Mouse (Mus musculus) brain, adult 2 months (tissue): Measurements from ENCODE around the gene Mbtps1.

Source experiments
- DNase-seq: peaks from one replicate; pipeline ENCODE4 v3.0.0; 2011; ENCODE audit warnings: low read depth, low spot score

The Mbtps1 gene

DNA sequence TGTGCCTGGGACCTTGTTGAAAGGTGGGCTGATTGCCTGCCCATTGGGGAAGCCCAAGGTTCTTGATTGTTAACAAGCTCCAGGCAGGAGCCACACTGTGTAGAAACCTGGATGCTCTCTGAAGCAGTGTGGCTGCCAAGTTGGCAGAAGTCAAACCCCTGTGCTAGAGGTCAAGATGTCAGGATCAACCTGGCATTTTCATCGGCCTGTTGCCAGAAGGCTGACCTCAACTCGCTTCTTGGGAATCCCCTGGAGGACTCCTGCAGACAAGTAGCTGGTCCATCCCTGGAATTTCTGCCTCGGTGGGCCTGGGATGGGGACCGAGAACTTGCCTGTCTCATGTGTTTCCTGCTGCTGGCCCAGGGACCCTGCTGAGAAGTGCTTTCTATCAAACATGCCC is 56.4 kb downstream of the Mbtps1 start:
- no peak for DNase-seq

DNA sequence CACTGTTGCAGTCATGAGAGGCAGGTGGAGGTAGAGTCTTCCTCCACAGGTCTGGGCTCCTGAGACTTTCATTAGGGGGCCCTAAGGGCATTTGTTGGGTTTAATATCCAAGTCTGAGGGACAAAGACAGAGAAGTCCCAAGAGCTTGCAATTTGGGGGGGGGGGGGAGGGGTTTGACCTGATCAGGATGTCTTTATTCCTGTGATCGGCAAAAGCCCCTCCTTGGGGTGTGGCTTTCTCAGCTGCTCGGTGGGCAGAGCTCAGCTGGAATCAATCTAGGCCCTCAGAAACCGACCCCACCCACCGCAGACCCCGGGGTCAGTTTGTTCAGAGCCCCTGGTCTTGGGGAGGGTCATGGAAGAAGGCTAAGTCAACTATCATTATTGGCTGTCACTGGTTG is 56.9 kb downstream of the Mbtps1 start, which contains the start of gene Slc38a8:
Gene Slc38a8, minus strand, starts transcription at position 101 of the 400 bp plus-strand sequence.
- DNase-seq, result no peak

DNA sequence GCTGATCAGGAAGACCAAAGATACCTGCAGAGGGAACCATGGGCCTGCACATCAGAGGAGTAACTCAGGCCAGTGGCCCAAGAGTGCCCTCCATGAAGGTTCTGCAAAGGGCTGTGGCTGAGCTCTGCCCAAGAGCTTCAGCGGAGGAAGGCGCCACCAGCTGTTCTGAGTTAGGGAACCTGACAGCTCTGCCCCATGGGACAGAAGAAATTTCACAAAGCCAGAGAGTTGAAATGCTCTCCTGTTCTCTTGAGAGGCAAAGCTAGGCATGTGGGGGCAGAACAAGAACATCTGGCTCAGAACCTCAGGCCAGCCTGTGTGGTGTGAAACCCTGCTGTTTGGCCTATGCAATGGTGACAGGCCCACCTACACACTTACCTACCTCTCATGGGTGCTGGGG is 58.7 kb downstream of the Mbtps1 start:
- DNase-seq, result no peak

DNA sequence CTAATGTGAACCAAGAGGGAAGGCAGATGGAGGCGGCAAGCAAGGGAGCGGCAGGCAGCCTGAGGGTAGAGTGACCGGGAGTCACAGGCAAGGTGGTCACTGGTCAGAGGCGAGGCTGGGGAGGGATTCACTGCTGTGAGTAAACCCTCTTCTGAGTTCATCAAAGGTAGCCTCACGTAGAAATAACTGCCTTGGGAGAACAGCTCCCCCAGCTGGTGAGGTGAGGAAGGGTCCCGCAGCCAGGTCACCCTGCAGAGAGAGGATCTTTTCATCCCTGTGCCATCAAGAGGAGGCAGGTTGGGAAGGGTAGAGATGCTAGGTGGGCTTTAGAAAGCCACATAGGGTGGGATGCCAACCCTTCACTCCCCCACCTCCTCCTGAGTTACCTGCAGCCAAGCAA is 61.7 kb downstream of the Mbtps1 start:
- DNase-seq, result peak; percentile 43

DNA sequence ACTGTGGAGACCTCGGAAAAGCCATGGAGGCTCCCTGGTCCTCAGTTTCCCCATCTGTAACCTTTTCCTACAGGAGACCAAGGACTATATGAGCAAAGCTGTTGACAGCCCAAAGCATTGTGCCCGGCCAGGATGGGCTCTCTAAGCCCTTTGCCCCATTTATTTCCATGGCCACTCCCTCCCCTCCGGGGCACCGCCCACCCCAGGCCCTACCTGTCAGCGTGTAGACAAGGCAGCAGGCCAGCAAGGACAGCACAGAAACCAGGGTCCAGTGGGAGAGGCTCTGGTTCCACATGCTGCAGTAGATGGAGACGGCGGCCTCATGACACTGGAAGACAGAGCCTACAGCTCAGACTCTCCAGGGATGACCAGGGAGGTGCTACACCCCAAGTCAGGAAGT is 71.4 kb downstream of the Mbtps1 start:
- DNase-seq, result no peak

DNA sequence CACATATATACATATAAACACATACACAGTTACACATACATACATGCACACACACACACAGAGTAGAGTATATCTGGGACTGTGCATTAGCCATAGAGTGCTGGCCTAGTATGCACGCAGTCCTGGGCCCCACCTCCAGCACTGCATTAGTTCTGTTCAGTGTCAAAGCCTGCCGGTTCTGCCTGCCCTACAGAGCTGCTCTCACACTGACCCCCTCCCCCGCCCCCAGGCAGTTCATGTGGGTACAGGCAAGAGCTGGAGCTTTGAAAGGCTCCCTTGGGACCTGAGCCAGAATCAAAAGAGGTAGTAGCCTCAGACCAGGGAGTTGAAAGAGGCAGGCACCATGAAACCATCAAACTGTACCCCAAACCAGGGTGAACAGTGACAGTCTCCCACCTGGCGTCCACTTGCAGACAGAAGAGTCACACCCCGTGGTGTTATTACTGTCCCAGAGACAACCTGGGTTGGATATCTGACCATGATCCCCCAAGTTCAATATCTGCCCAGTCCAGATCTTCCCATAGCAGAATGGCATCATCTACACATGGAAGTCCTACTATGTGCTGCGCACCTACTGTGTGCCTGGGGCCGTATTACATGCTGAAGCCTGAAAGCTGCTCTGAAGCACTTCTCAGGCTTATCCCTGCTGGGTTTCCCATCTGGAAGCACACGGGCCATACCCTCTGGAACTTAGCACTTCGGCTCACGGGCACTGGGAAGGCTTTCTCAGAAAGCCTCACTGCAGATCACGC is 74.2 kb downstream of the Mbtps1 start:
- no peak for DNase-seq

DNA sequence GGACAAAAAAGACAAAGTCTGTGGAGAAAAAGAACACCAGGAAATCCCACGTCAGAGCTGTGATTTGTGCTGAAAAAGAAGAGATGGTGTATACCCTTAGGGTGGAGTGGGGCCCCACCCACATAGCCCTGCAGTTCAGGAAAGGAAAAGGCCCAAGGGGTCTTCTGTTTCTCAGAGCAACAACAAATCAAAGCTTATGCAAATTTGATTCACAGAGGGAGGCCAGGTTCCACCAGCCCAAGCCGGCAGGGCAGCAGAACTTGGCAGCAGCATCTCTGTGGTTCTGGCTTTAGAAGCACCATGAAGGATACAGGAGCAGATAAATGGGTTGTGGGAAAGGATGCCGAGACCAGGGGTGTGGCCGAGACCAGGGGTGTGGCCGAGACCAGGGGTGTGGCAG is 79.9 kb downstream of the Mbtps1 start:
- no peak for DNase-seq

DNA sequence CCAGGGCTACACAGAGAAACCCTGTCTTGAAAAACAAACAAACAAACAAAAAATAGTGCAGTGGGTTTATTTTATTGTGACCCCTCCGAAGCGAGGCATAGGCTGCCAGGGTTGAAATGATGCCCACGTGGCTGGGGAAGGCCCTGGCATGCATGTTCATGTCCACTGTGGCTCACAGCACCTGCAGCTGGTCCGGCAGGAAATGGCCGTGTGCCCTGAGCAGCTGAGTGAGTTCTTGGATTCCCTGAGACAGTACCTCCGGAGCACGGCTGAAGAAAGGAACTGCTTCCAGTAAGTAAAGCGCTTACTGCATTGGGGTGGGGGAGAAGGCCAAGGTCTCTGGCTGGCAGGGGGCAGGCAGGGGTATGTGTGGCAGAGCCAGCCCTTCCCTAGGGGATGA is 90.4 kb downstream of the Mbtps1 start:
- DNase-seq, result no peak

DNA sequence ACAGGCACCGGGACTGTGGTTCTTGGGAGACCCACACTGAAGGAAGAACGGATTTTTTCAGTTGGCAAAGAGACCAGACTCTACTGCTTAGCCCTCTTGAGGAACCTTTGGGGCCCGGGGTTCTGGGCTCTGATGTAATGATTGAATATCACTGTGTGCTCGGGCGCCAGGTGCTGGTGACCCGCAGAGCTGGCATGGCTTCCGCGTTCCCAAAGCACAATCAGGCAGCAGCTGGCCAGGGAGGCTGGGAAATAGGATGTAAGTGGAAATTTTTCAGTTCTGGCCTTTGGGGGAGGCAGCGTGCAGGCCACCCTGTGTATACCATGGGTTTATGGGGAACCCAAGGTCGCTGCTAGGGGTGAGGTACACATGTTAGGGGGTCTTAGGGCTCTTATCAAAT is 91.7 kb downstream of the Mbtps1 start:
- no peak for DNase-seq

DNA sequence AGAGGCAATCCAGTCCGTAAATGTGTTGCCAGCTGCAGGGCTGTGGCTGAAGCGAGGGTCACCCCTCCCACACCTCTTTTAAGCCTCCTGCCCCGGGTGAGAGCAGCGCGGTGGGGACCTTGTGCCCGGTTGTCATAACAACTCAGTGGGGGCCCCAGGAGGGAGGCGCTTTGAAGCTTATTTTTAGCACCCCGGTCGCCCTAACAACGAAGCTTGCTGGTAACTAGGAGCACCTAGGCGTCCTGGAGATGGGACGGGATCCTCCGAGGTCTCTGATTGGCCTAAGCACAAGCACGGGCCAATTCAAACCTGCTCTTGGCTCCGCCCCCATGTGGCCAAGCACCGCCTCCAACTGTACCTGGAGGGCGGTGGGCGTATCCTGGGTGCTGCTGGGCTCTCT is 92.4 kb downstream of the Mbtps1 start:
- DNase-seq, result peak; percentile 87

DNA sequence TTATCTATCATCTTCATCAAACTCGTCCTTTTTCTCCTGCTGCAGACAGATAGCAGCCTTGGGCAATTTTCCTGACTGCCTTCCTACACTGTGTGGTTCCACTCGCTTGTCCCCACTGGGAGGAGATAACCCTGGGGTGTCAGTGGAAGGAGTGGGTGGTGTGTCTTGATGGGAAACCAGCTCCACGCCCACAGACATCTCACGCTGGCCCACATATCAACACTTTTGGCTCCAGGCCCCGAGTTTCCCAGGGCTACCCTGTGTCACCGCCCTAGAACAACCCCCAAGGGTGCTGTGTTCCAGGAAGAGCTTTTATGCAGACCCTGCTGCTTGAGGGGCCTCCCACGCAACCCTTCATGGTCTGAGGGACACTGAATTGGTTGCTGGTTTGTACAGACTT is 94.8 kb downstream of the Mbtps1 start:
- DNase-seq, result peak; percentile 38

DNA sequence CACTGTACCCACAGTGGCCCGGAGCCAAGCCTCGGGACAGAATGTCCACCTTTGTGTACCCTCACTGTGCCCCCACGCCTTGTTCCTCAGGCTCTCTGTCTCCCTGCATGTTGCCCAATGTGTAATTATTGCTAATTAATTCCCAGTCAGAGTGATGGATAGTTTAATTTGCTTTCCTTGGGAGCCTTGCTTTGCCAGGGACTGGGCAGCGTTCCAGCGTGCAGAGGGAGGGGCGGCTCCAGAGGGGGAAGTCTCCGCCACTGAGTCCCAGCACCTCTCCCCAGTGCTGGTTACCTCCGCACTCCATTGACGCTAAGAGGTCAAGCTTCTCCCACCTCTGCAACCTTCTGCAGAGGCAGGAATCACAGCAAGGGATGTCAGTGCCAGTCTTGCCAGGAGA is 97.2 kb downstream of the Mbtps1 start:
- DNase-seq, result peak; percentile 40

DNA sequence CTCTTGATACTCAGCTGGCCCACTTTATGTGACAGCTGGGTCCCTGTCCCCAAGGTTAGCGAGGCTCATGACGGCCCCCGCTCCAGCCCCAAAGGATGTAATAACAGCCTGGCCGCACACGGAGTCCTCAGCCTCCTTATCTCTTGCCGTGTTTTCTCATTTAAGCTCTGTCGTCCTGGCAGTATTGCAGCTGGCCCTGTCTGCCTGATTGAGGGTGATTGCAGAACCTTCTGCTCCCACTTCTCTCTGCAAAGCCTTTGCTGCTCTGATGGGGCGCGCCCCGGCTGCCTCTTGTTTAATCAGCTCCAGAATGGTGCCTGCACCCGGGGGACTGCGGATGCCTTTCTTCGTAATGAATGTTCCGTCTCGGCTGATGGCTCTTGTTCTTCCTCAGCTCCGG is 98.8 kb downstream of the Mbtps1 start:
- peak; percentile 63 for DNase-seq
